Mouse (Mus musculus): Measurements from ENCODE around the gene Prkcg. TPM values are rescaled to one million over a fixed set of nuclear protein-coding genes. Genes with fewer than 3 reads are reported as not detected.

The Prkcg gene
- polyA plus RNA-seq, 1 experiment, result 5.6 TPM

GRCm38 (mm10) chr7:3370407-3370806 is 81.4 kb downstream of the Prkcg start:
- DNase-seq (ENCODE audit: low read depth), result no peak
- TF ChIP-seq POLR2A (IDR thresholded peaks at IDR 0.05; ENCODE audit: borderline replicate concordance, extremely low read depth, insufficient read depth, insufficient read length, poor library complexity, severe bottlenecking) (no peak), CTCF (IDR thresholded peaks at IDR 0.05; ENCODE audit: borderline replicate concordance, extremely low read depth, insufficient read depth, insufficient read length) (no peak)

GRCm38 (mm10) chr7:3372376-3372775 is 83.4 kb downstream of the Prkcg start:
- DNase-seq (ENCODE audit: low read depth), result no peak
- TF ChIP-seq CTCF (IDR thresholded peaks at IDR 0.05; ENCODE audit: borderline replicate concordance, extremely low read depth, insufficient read depth, insufficient read length), result no peak
- TF ChIP-seq POLR2A (IDR thresholded peaks at IDR 0.05; ENCODE audit: borderline replicate concordance, extremely low read depth, insufficient read depth, insufficient read length, poor library complexity, severe bottlenecking), result no peak

GRCm38 (mm10) chr7:3373754-3374153 is 84.8 kb downstream of the Prkcg start:
- no peak for DNase-seq (ENCODE audit: low read depth)
- TF ChIP-seq CTCF (IDR thresholded peaks at IDR 0.05; ENCODE audit: borderline replicate concordance, extremely low read depth, insufficient read depth, insufficient read length) (no peak), POLR2A (IDR thresholded peaks at IDR 0.05; ENCODE audit: borderline replicate concordance, extremely low read depth, insufficient read depth, insufficient read length, poor library complexity, severe bottlenecking) (no peak)

- no peak for DNase-seq (ENCODE audit: low read depth)
- TF ChIP-seq POLR2A (IDR thresholded peaks at IDR 0.05; ENCODE audit: borderline replicate concordance, extremely low read depth, insufficient read depth, insufficient read length, poor library complexity, severe bottlenecking) (no peak), CTCF (IDR thresholded peaks at IDR 0.05; ENCODE audit: borderline replicate concordance, extremely low read depth, insufficient read depth, insufficient read length) (peak; percentile 66)
Observed at GRCm38 (mm10) chr7:3376831-3377230, 87.9 kb downstream of the Prkcg start.

Other genes with a start within 250 kb of the Prkcg start
- 0.04 and 0.15 TPM in 2 replicates for gene AU018091, start 120.0 kb upstream of the Prkcg start, polyA plus RNA-seq (2012; rRNA removed)
- gene Nlrp12, start 39.4 kb upstream of the Prkcg start, polyA plus RNA-seq (2012; rRNA removed), result not detected in 2 replicates
- gene Myadm, start 99 bp upstream of the Prkcg start, polyA plus RNA-seq (2012; rRNA removed), result 55.6 and 62.7 TPM in 2 replicates
- 145 and 171 TPM in 2 replicates for gene Cacng7, start 43.8 kb downstream of the Prkcg start, polyA plus RNA-seq (2012; rRNA removed)
- gene Cacng8, start 101.5 kb downstream of the Prkcg start, polyA plus RNA-seq (2012; rRNA removed), result 22.4 and 26.3 TPM in 2 replicates
- gene Cacng6, start 135.0 kb downstream of the Prkcg start, polyA plus RNA-seq (2012; rRNA removed), result 0.16 and 0.18 TPM in 2 replicates
- 0.10 TPM in 1 of 2 replicates, not detected in the other for gene Tarm1, start 213.4 kb downstream of the Prkcg start, polyA plus RNA-seq (2012; rRNA removed)